Mouse (Mus musculus) lung, adult 18-20 months (tissue): ENCODE results near the gene Hk2.

Experiments
- DNase-seq, 2 experiments: peaks; one replicate each; pipeline ENCODE4 v3.0.0; 2022; ENCODE audit warnings: mixed read lengths in 2 of 2

The Hk2 gene

GRCm38 (mm10) chr6:82769704-82770103, 4.5 kb downstream of the Hk2 start:
- no peak for DNase-seq

- DNase-seq = no peak
Observed at GRCm38 (mm10) chr6:82767734-82768586, 6.3 kb downstream of the Hk2 start.

- peak in 1 of 2 experiments; percentile 33 for DNase-seq
Observed at GRCm38 (mm10) chr6:82766636-82767035, 7.6 kb downstream of the Hk2 start.

- DNase-seq = no peak
Observed at GRCm38 (mm10) chr6:82765261-82765660, 9.0 kb downstream of the Hk2 start.

GRCm38 (mm10) chr6:82763871-82764503, 10.3 kb downstream of the Hk2 start:
- DNase-seq = peak; percentile 38 to 55

GRCm38 (mm10) chr6:82762728-82763127, 11.5 kb downstream of the Hk2 start:
- DNase-seq = no peak

- peak in 1 of 2 experiments; percentile 44 for DNase-seq
Observed at GRCm38 (mm10) chr6:82760749-82761357, 13.4 kb downstream of the Hk2 start.

- DNase-seq = no peak
Observed at GRCm38 (mm10) chr6:82759241-82759640, 15.0 kb downstream of the Hk2 start.

- DNase-seq = no peak
Observed at GRCm38 (mm10) chr6:82756799-82757210, 17.4 kb downstream of the Hk2 start.

- DNase-seq = peak; percentile 28 to 62
Observed at GRCm38 (mm10) chr6:82756216-82756615, 18.0 kb downstream of the Hk2 start.

GRCm38 (mm10) chr6:82755338-82755737, 18.9 kb downstream of the Hk2 start:
- DNase-seq = no peak

GRCm38 (mm10) chr6:82754769-82755168, 19.5 kb downstream of the Hk2 start:
- DNase-seq = no peak

- DNase-seq = peak in 1 of 2 experiments; percentile 32
Observed at GRCm38 (mm10) chr6:82753638-82754361, 20.5 kb downstream of the Hk2 start.

- DNase-seq = peak; percentile 58 to 60
Observed at GRCm38 (mm10) chr6:82753061-82753460, 21.2 kb downstream of the Hk2 start.

- no peak for DNase-seq
Observed at GRCm38 (mm10) chr6:82751791-82752190, 22.5 kb downstream of the Hk2 start.

- DNase-seq = peak; percentile 39 to 54
Observed at GRCm38 (mm10) chr6:82751031-82751430, 23.2 kb downstream of the Hk2 start.

GRCm38 (mm10) chr6:82750063-82750462, 24.2 kb downstream of the Hk2 start:
- no peak for DNase-seq

GRCm38 (mm10) chr6:82748106-82748672, 26.1 kb downstream of the Hk2 start:
- DNase-seq = peak in 1 of 2 experiments; percentile 37

- DNase-seq = no peak
Observed at GRCm38 (mm10) chr6:82747085-82747484, 27.2 kb downstream of the Hk2 start.

- DNase-seq = no peak
Observed at GRCm38 (mm10) chr6:82744553-82744952, 29.7 kb downstream of the Hk2 start.

GRCm38 (mm10) chr6:82741518-82741880, 32.8 kb downstream of the Hk2 start:
- no peak for DNase-seq

GRCm38 (mm10) chr6:82740868-82741517, 33.3 kb downstream of the Hk2 start:
- DNase-seq = no peak
